Mouse (Mus musculus) kidney, embryonic 14.5 days (tissue): ENCODE measurements at regions not wholly inside any gene's neighbourhood (a gene's known extent, or its start where the extent isn't known, plus 50 kb on each side); places are given as distances from the start of the nearest gene placed in this dataset.

ENCODE experiments used
- ATAC-seq: fragments of 200-750 bp; cut with Nextera tagmentation; 2 replicates; pipeline ENCODE4 v1.8.0; 2017; ENCODE audit warnings: moderate number of reproducible peaks, mild to moderate bottlenecking, moderate TSS enrichment, moderate library complexity; ENCODE audit not compliant: low FRiP score, low TSS enrichment
- H3K27ac ChIP-seq: fragments of 300-500 bp; sonication (generic); 2 replicates; pipeline ENCODE4 v1.5.1; 2014; ENCODE audit warnings: low read depth, mild to moderate bottlenecking, low read length, moderate library complexity, mixed read lengths
- H3K27me3 ChIP-seq: fragments of 300-500 bp; sonication (generic); 2 replicates; pipeline ENCODE4 v1.6.1; 2014; ENCODE audit warnings: mild to moderate bottlenecking, low read length; ENCODE audit not compliant: control insufficient read depth, insufficient read depth
- H3K36me3 ChIP-seq: fragments of 300-500 bp; sonication (generic); 2 replicates; pipeline ENCODE4 v1.6.1; 2014; ENCODE audit warnings: low read length, mixed read lengths; ENCODE audit not compliant: control insufficient read depth, insufficient read depth
- H3K4me1 ChIP-seq: fragments of 300-500 bp; sonication (generic); 2 replicates; pipeline ENCODE4 v1.6.1; 2014; ENCODE audit warnings: low read length, mixed read lengths; ENCODE audit not compliant: control insufficient read depth, insufficient read depth
- H3K4me2 ChIP-seq: fragments of 300-500 bp; sonication (generic); replicated peaks from 2 replicates; pipeline ENCODE4 v1.6.1; 2014; ENCODE audit warnings: low read depth, mild to moderate bottlenecking, low read length
- H3K4me3 ChIP-seq: fragments of 300-500 bp; sonication (generic); 2 replicates; pipeline ENCODE4 v1.5.1; 2014; ENCODE audit warnings: mild to moderate bottlenecking, low read length
- H3K9ac ChIP-seq: fragments of 300-500 bp; sonication (generic); 2 replicates; pipeline ENCODE4 v1.6.1; 2014; ENCODE audit warnings: low read depth, mild to moderate bottlenecking, low read length, moderate library complexity
- H3K9me3 ChIP-seq: fragments of 300-500 bp; sonication (generic); 2 replicates; pipeline ENCODE4 v1.6.1; 2016; ENCODE audit warnings: low read length; ENCODE audit not compliant: control insufficient read depth
- WGBS: fragments of 180-500 bp; shearing (Covaris S2); extraction: QIAGEN DNeasy Blood & Tissue Kit; methylation state at CpG from one replicate; pipeline ENCODE4 v1.1.7; 2014; 5-methylcytosine and 5-hydroxymethylcytosine counted together

- Histone ChIP-seq H3K36me3 (no peaks in the 10 kb centered on the region), H3K9ac (no peak overlapping the region), H3K9me3 (no peaks in the 10 kb centered on the region), H3K27ac (no peak overlapping the region), H3K27me3 (no peaks in the 10 kb centered on the region), H3K4me1 (no peaks in the 10 kb centered on the region), H3K4me3 (no peak overlapping the region), H3K4me2 (no peak overlapping the region)
- 70% methylated on average over 1 of the region's 1 CpGs for WGBS
- ATAC-seq, result no peak
Measured at GRCm38 (mm10) chr12:39572802-39573201, 465.0 kb downstream of the Arl4a start.

GRCm38 (mm10) chr12:39572147-39572546 is 465.7 kb downstream of the Arl4a start:
- Histone ChIP-seq H3K4me3 (no peak overlapping the region), H3K4me1 (no peaks in the 10 kb centered on the region), H3K36me3 (no peaks in the 10 kb centered on the region), H3K27me3 (no peaks in the 10 kb centered on the region), H3K27ac (no peak overlapping the region), H3K4me2 (no peak overlapping the region), H3K9ac (no peak overlapping the region), H3K9me3 (no peaks in the 10 kb centered on the region)
- ATAC-seq, result no peak
- WGBS, result 91% methylated on average over 1 of the region's 1 CpGs

GRCm38 (mm10) chr12:39560734-39561446 is 476.9 kb downstream of the Arl4a start:
- 66% methylated on average over 4 of the region's 4 CpGs for WGBS
- Histone ChIP-seq H3K9me3 (no peaks in the 10 kb centered on the region), H3K9ac (no peak overlapping the region), H3K4me2 (no peak overlapping the region), H3K4me1 (no peaks in the 10 kb centered on the region), H3K36me3 (no peaks in the 10 kb centered on the region), H3K27me3 (no peaks in the 10 kb centered on the region), H3K27ac (no peak overlapping the region), H3K4me3 (no peak overlapping the region)
- no peak for ATAC-seq

GRCm38 (mm10) chr12:39558491-39558890 is 479.3 kb downstream of the Arl4a start:
- 94% methylated on average over 3 of the region's 3 CpGs for WGBS
- Histone ChIP-seq H3K36me3 (no peaks in the 10 kb centered on the region), H3K27me3 (no peaks in the 10 kb centered on the region), H3K9me3 (no peaks in the 10 kb centered on the region), H3K9ac (no peak overlapping the region), H3K4me1 (no peaks in the 10 kb centered on the region), H3K4me3 (no peak overlapping the region), H3K4me2 (no peak overlapping the region), H3K27ac (no peak overlapping the region)
- no peak for ATAC-seq

- Histone ChIP-seq H3K27me3 (no peaks in the 10 kb centered on the region), H3K4me1 (no peaks in the 10 kb centered on the region), H3K4me3 (no peak overlapping the region), H3K9me3 (no peaks in the 10 kb centered on the region), H3K4me2 (no peak overlapping the region), H3K9ac (no peak overlapping the region), H3K36me3 (no peaks in the 10 kb centered on the region), H3K27ac (no peak overlapping the region)
- ATAC-seq, result no peak
- whole genome bisulfite sequencing, result 73% methylated on average over 2 of the region's 2 CpGs
Measured at GRCm38 (mm10) chr12:39536326-39536725, 501.5 kb downstream of the Arl4a start.

GRCm38 (mm10) chr12:39528121-39528520 is 509.7 kb downstream of the Arl4a start:
- no peaks in the 10 kb centered on the region for H3K36me3 ChIP-seq
- H3K9me3 ChIP-seq, result no peaks in the 10 kb centered on the region
- no peaks in the 10 kb centered on the region for H3K27me3 ChIP-seq
- no peak overlapping the region for H3K9ac ChIP-seq
- H3K27ac ChIP-seq, result no peak overlapping the region
- no peak for ATAC-seq
- no peak overlapping the region for H3K4me3 ChIP-seq
- no peak overlapping the region for H3K4me2 ChIP-seq
- WGBS, result 69% methylated on average over 4 of the region's 4 CpGs
- no peaks in the 10 kb centered on the region for H3K4me1 ChIP-seq

GRCm38 (mm10) chr12:39527216-39527600 is 510.6 kb downstream of the Arl4a start:
- Histone ChIP-seq H3K9ac (no peak overlapping the region), H3K27me3 (no peaks in the 10 kb centered on the region), H3K4me2 (no peak overlapping the region), H3K4me3 (no peak overlapping the region), H3K9me3 (no peaks in the 10 kb centered on the region), H3K4me1 (no peaks in the 10 kb centered on the region), H3K27ac (no peak overlapping the region), H3K36me3 (no peaks in the 10 kb centered on the region)
- ATAC-seq, result no peak
- 78% methylated on average over 3 of the region's 3 CpGs for WGBS

GRCm38 (mm10) chr12:39526535-39527215 is 511.1 kb downstream of the Arl4a start:
- 79% methylated on average over 6 of the region's 6 CpGs for WGBS
- Histone ChIP-seq H3K36me3 (no peaks in the 10 kb centered on the region), H3K27ac (no peak overlapping the region), H3K4me1 (no peaks in the 10 kb centered on the region), H3K27me3 (no peaks in the 10 kb centered on the region), H3K4me3 (no peak overlapping the region), H3K9me3 (no peaks in the 10 kb centered on the region), H3K4me2 (no peak overlapping the region), H3K9ac (no peak overlapping the region)
- ATAC-seq, result no peak

- Histone ChIP-seq H3K27me3 (no peaks in the 10 kb centered on the region), H3K36me3 (no peaks in the 10 kb centered on the region), H3K4me3 (no peak overlapping the region), H3K4me2 (no peak overlapping the region), H3K4me1 (no peaks in the 10 kb centered on the region), H3K9me3 (no peaks in the 10 kb centered on the region), H3K9ac (no peak overlapping the region), H3K27ac (no peak overlapping the region)
- ATAC-seq, result no peak
- WGBS, result 91% methylated on average over 4 of the region's 4 CpGs
Measured at GRCm38 (mm10) chr12:39515690-39516089, 522.1 kb downstream of the Arl4a start.
